Mouse (Mus musculus) urinary bladder, postnatal 14 days (tissue): Measurements from ENCODE around the gene Clic3.

Source experiments
- DNase-seq: peaks from one replicate; pipeline ENCODE4 v3.0.0; 2021; ENCODE audit warnings: low spot score

Clic3 gene

GRCm38 (mm10) chr2:25442682-25443081, 14.0 kb upstream of the Clic3 start:
- DNase-seq = no peak

- no peak for DNase-seq
Observed at GRCm38 (mm10) chr2:25450853-25451647, 5.6 kb upstream of the Clic3 start.

DNA sequence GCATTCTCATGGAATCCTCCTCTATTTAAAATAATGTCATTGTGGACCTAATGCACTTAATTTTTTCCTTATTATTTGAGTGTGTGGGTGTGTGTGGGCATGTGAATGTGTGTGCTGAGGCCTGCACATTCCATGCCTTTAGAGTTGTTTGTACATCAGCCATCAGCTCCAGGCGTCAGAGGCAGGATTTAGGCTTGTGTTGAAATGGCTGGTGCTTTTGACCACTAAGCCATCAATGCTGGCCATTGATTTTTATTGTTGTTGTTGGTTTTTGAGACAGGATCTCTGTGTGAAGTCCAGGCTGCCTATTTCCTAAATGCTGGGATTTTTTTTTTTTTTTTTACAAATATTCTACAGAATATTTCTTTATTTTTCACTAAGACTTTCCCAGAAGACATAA, 3.7 kb upstream of the Clic3 start:
- DNase-seq = no peak

- no peak for DNase-seq
Observed at GRCm38 (mm10) chr2:25457022-25457896, 621 bp downstream of the Clic3 start.

GRCm38 (mm10) chr2:25458911-25459310, 2.3 kb downstream of the Clic3 start:
- DNase-seq = peak; percentile 83

DNA sequence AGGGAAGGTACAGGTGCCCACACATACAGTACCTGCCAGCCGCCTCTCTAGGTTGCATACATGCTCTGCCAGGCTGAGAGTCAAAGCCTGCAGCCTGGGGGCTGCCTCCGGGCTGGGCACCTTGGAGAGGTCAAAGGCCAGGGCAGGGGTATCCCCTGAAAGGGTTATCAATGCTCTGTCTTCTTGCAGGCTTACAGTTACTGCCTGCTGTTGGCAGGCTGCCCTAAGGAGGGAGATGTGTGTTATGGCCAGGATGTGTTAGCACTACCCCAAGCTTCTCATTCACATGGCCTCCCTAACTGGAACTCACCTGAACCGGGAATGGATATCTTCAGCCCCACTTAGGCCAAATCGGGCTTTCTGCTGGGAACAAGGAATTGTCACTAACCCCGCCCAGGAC, 3.5 kb downstream of the Clic3 start:
- peak; percentile 36 for DNase-seq

- DNase-seq = peak; percentile 95
Observed at GRCm38 (mm10) chr2:25460551-25461309, 4.1 kb downstream of the Clic3 start, which contains the start of gene Paxx. Gene Paxx (minus strand): TSS chr2:25461094.

GRCm38 (mm10) chr2:25461407-25461806, 4.8 kb downstream of the Clic3 start:
- no peak for DNase-seq

DNA sequence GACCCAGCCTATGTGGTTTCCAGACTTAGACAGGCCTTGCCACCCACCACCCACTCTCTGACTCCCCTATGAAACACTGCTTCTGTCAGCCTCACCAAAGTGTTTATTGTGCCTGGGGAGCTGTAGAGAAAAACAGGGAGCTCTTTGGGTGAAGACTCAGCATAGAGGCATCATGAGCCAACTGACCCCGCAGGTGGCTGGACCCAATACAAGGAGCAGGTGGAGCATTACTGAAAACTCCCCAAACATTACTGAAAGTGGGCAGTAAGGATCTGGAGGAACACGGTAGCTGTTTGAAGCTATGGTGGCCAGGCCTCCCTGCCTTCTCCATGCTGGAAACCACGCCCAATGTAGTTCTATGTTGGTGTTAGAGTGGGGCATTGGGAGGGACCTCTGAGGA, 7.0 kb downstream of the Clic3 start:
- no peak for DNase-seq

GRCm38 (mm10) chr2:25465256-25465655, 8.6 kb downstream of the Clic3 start:
- DNase-seq = no peak

GRCm38 (mm10) chr2:25465816-25466635, 9.4 kb downstream of the Clic3 start:
- DNase-seq = no peak

GRCm38 (mm10) chr2:25467606-25468303, 11.1 kb downstream of the Clic3 start:
- no peak for DNase-seq

DNA sequence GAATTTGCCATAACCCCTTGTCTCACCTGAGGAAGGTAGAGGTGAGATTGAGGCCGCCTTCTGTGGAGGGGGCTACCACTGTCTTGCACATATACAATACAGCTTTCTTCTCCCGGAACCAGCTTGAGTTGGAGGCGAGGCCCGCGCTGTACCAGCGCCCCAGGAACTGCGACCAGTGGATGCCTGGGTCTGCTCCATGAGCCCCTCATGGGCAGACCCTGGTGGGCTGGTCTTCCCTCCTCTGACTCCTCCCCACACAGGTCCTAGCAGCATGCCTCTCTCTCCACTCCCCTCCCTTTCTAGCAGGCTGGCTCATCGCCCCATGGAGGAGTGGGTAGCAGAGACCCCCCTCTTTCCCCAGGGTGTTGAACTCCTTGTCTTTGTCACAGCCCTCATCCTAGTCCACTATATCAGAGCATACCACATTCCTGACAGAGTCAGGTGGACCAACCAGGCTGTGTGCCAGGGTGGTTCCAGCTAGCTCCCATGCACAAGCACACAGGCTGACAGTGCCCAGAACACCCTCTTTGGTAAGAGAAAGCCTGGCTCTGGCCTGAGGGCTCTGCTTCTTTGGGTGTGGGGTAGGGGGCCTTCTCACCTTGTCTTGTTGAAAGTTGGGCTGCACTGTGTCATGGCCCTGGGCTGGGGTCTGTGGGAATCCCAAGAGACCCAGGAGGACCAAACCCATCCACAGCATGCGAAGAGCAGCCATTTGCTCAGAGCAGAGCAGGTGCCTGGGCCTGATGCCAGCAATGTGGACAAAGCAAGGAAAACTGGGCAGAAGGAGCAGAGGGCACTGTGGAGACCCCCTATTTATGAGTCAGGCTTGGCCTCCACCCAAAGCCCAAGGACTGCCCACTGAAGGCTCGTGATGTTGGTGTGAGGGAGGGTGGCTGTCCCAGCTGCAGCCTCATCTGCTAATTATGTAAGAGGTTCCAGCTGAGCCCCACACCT, 12.6 kb downstream of the Clic3 start:
- DNase-seq = no peak

DNA sequence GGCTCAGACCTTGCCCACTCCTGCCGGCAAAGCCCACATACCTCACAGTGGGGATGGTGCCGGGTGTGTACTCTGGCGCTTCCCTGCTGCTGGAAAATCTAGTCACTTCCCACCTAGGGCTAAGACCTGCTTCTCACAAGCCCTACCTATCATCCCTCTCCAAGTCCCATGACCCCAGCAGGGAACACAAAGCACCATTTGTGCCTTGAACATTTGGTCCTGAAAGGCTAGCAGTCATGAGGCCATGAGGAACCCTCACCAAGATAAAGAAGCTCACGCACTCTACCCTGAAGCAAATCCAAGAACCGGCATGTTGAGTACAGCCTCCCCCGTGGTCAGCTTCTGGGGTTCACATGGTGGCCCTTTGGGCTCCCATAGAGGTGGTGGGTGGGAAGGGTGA, 13.3 kb downstream of the Clic3 start, which contains the start of gene Ptgds:
TSS of gene Ptgds (minus strand) at position 78 of the 400 bp plus-strand sequence.
- no peak for DNase-seq

DNA sequence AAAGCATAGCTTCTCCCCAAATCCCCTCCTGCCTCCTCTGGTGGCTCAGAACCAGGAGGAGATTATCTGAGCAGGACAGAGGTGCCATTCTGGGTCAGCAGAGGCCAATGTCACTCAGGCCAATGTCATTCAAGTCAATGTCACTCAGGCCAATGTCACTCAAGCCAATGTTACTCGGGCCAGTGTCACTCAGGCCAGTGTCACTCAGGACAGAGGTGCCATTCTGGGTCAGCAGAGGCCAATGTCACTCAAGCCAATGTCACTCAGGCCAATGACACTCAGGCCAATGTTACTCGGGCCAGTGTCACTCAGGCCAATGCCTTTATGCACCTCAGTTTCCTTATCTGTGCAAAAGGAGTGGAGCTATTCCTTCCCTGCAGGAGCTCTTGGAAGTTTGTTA, 15.9 kb downstream of the Clic3 start:
- DNase-seq = no peak

DNA sequence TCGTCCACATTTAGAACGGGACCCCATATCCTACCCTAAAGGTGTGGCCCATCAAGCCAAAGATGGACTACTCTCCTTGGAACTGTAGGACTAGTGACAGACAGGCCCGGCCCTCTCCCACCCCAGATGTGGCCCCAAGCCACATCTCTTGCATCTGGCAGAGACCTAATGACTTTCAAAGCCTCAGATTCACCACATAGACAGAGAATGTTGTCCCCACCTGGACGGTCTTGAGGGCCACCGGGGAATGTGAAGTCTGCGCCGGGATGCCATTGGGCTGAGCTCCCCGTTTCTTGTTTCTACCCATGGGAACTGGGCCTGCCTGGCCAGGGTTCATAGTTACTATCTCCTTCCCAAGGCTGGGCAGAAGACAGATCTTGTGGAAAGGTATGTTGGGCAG, 20.9 kb downstream of the Clic3 start:
- DNase-seq = no peak

- DNase-seq = no peak
Observed at GRCm38 (mm10) chr2:25477967-25478675, 21.5 kb downstream of the Clic3 start.

DNA sequence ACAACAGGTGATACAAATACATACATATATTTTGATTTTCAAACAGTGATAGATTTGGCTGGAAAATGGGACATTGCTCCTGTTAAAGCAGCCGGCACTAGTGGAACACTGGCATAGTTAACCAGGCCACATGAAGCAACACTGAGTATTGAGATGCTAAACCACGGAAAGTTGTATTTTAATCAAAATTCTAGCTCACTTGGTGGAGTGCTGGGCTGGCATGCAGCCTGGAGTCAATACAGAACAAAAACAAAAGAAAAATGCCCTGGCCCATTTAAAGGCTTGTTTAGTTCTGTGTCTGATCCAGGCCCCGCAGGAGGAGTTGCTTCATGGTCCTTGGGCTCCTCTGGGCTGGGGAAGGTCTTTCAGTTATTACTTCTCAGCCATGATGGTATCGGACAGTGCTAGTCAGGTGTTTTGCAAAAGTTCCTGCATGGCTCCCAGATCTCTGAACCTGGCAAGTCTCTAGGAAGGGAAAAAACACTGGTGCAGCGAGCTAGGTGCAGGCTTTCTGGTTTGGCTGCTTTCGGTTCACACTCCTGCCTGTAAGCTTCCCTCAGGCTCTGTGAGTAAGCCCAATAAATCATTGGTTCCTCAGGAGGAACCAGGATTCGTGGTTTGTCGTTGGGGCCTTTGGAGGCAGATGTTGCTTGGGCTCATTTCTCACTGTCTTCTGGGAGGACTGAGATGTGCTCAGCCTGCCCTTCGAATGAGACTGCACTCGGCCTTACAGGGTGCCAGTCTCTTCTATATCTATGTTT, 23.1 kb downstream of the Clic3 start:
- DNase-seq = peak; percentile 43
